Mouse (Mus musculus): Measurements from ENCODE around the gene Pgap1. TPM values are rescaled to one million over a fixed set of nuclear protein-coding genes. Genes with fewer than 3 reads are reported as not detected.

The Pgap1 gene
- 1 to 10 TPM; 4.4 to 4.6 TPM for total RNA-seq (2021)

DNA sequence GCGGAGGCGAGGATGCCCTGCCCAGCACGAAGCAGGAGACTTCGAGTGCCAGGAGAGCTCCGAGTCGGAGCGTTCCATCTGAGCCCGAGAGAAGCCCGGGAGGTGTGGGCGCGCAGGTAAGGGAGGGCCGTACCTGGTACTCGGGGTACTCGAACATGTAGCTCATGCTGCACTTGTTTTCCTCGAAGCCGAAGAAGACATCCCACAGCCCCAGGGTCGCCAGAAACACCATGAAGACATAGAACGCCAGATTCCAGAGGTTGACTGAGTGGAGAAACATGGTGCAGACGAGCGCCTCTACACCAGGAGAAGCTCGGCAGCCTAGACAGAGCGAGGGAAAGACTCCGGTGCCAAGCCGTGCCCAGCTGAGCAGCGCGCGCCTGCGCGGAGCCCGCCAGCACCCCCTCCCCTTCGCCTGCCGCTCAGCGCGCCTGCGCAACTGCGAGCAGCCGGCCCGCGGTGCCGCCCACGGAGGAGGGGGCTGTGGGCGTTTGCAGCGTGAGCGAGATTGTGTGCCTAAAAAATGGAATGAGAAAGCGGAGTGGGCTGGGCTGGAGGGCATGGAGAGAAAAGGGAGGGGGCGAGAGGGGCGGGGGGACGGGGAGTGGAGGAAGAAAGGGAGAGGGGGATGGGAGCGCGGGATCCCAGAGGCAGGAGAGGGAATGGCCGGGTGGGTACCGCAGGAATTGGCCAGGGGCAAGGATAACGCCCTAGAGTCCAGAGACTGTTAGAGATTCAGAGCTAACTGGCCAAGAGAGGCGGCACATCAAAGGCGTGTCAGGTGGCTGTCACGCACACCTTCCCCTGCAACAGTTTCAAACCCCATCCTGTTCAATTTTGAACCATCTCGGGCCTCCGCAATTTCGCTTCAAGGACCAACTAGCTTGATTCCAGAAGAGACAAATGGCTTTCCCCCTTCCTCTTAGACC is at the start of gene Pgap1:
Pgap1 (minus strand) TSS at position 384 of the 929 bp plus-strand sequence.
- intact Hi-C loops (cut with DNase I), result no loop called here
- DNase-seq (ENCODE audit: low spot score), result peak; percentile 75

DNA sequence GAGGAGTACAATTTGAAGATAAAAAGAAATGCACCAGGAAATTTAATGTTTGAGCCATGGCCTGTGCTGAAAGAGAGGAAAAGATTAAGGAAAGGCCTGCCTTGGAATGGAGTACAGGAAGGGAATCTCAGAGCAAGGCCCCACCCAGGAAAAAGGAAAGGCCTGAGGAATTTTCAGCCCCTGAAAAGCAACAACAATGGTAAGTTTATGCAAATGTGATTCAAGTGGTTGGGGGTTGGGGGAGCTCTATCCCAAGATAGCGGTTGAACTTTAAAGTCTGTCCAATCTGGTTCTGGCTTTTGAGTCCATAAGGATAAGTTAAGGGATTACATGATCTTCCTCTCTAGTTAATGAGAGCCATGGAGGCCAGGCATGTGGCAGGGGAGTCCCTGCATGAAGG is 49.5 kb upstream of the Pgap1 start:
- intact Hi-C loops (cut with DNase I), result no loop called here
- DNase-seq (ENCODE audit: low spot score), result no peak

DNA sequence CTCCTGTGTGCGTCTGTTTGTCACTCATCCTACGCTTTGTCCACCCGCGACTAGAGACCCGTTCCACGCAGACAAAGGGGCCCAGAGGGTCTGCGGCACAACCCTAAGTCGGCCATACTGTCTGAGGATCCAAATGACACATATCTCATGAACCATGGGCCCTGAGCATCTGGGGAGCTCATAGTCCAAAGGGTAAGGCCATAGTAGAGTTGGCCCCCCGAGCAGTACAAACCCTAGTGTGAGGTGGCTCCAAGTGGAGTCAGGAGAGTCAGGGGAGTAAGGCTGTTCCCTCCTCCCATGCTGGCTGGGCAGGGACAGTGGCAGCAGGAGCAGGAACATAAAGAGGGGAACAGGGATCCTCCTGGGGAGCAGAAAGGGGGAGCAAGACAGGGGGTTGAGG is 44.2 kb upstream of the Pgap1 start:
- intact Hi-C loops (cut with DNase I), result no loop called here
- DNase-seq (ENCODE audit: low spot score), result no peak

DNA sequence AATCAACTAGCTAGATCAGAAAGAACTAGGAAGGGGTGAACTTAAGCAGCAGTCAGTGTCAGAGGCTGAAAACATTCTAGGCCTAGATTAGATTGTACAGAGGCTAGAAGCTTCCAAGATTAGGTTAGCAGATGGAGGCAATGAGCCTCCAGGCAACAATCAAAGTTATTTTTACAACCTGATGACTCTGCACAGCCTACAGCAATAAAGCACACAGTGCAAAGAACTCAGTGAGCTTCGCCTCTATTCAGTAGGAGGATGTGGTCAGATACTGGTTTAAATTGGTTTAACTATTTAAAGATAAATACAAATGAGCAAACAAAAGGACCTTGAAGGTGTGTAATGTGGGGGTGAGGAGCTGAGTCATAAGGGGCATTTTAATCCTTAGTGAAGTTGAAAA is 42.8 kb upstream of the Pgap1 start:
- intact Hi-C loops (cut with DNase I), result no loop called here
- DNase-seq (ENCODE audit: low spot score), result no peak

DNA sequence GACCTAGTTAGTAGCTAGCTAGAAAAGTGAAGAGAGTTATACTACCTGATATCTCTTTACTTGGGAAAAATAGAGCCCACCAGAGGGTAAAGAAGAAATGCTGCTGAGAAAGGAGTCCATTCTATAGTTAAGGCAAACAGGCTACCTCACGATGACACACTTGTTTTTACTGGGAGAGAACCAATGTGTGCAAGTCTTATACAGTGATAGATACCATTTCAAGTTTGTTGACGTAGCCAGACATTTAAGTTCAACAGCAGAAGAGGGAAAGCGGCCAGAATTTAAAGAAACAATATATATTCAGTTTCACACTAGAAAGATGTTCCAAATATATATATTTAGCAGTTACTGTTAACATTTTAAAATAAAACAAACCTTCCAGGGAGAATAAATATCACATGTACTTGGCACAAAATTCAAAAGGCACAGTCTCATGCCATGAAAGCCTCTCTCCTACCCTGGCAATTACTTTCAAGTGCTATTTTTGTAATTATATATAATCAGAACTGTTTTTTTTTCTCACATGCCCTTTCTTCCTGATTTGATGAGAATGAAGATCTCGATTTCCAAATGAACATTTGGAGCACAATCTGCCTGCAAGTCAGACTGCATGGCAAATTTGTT is 40.2 kb upstream of the Pgap1 start:
- intact Hi-C loops (cut with DNase I), result no loop called here
- no peak for DNase-seq (ENCODE audit: low spot score)

DNA sequence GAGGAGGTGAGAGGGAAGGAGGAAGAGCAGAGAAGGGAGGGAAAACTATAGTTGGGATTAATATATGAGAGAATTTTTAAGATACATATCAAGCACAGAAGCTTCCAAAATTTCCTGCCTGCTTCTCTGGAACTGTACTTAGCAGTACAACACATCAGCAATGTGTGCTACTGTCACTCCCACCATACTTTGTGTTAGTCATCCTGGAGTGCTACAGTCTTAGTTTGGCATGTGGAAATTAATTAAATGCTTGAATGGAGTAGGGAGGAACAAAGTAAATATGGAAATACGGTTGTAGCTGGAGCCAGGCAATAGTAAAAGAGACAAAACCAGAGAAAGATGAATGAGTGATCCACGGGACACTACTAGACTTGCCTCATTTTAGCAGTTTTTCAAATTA is 38.7 kb upstream of the Pgap1 start:
- intact Hi-C loops (cut with DNase I), result no loop called here

DNA sequence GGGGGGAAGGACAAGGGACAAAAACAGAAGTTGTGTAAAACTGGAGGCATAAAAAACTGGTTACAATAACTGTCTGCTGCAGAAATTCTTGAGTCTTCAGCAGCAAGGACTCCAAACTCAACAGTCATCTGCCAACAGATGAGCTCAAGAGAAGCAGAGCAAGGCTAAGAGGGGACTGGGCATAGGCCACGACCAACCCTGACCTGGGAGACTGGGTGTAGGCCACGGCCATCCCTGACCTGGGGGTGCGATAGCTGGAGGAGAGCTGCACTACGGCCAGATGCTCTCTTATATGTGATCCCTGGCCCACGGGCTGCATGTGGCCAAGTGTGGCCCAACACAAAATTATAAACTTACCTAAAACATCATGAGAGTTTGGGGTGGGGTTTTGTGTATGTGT is 29.6 kb upstream of the Pgap1 start:
- intact Hi-C loops (cut with DNase I), result no loop called here
- no peak for DNase-seq (ENCODE audit: low spot score)

More for the DNA sequence above, 38.7 kb upstream of the Pgap1 start:
- DNase-seq (ENCODE audit: low spot score), result no peak

DNA sequence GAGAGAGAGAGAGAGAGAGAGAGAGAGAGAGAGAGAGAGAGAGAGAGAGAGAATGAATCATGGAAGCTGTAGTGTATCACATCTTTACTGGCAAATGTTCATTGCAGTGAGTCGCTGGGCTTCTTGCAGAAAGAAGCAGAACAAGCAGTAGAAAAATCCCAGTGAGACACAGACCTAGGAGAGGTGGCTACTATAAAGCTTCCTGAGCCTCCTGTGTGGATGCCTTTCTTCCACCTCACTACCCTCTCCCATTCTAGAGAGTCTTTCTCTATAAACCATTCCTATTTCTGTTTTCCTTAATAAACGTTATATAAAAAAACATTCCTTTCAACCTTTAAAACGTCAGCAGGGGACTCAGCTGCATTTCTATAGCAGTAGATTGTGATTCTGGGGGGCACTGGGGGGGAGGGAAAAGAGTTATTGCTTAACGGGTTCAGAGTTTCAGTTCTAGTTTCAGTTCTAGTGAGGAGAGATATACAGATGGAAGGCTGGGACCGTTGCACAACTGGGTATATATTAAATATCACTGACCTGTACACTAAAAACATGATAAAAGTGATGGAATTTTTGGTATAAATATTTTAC is 28.6 kb upstream of the Pgap1 start:
- intact Hi-C loops (cut with DNase I), result no loop called here
- no peak for DNase-seq (ENCODE audit: low spot score)

DNA sequence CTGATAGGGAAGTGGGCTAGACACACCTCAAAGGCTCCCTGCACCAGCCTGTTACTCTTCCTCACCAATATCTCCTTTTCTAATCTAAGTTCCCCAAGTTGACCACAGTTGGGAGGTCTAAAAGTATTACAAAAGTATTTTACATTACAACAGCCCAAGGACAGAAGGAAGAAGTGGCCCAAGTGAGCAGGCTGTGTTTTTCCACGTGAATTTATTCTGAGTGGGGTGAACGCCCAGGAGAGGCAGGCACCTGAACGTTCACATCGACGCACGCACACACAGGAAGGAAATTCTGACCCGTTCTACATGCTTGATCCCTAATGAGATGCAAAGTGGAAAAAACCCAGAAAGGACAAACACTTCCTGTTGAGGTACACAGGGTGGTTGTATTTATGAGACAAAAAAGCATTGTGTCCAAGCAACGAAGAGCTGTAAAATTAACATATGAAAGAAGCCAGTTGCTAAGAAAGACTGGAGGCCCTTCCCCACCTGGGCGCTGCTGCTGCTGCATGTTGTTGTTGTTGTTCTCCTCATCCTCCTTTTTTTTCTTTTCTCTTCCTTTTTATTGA is 27.9 kb upstream of the Pgap1 start:
- DNase-seq (ENCODE audit: low spot score), result no peak
- intact Hi-C loops (cut with DNase I), result no loop called here

DNA sequence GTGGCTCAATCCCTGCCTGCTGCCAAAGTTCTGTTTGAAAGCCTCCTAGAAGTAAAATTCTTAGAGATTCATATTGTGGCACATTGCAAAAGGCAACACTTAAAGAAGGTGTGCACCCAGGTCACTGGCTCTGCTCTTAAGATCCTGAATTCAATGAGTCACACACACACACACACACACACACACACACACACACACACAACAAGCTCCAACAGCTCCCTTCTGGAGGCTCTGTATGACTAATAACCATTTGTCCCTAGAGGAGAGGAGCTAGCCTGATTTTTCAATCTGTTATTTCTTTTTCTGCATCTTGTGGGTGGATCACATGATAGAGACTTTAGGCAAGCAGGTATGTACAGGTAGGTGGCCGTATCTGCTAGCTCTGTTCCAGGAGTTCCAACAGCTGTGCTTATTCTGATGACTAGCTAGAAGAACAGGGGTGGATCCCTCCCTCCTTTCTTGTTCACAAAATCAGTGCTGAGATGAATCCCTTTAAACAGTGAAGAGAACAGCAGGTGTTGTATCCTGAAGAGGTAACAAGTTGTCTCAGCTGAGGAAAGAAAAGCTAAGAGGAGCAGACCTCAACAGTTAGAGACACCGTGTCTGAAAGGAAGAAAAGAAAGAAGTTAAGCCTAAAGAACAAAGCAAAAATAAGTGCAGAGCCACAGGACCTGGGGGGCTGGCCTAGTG is 27.2 kb upstream of the Pgap1 start:
- intact Hi-C loops (cut with DNase I), result no loop called here
- DNase-seq (ENCODE audit: low spot score), result no peak

DNA sequence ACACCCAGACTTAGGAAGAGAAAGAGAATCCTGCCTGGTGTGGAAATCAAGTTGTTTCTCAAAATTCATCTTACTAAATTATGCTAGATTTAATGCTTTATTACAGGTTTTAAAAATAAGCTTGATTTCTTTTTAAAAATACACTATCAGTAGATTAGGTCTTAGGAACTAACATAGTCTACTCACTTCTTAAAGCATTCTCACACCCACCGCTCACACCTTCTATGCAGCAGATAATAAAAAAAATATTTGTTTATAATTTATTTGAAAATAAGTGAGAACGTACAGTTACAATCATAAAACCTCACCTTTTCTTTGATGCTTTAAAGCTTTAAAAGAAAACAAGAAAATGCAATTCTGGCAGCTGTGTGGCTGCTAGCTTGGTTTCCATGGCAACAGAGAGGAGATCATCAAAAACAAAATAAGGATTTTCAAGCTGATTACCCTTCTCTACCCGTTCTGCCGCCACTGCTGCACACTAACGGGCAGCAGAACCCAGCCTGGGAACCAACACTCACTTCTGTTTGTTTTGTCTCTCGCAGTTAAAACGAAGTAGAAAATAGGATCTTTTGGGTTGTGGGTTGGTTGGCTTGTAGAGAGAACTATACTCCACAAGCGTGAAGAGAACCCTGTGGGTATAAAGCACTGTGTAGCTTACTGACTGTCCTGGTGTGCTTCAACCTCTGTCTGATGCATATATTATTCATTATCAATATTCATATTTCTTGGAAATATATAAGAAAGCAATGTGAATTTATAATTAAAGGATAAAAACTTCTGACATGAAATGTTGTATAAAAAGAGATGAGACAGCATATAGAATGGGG is 21.1 kb upstream of the Pgap1 start:
- intact Hi-C loops (cut with DNase I), result no loop called here
- no peak for DNase-seq (ENCODE audit: low spot score)

DNA sequence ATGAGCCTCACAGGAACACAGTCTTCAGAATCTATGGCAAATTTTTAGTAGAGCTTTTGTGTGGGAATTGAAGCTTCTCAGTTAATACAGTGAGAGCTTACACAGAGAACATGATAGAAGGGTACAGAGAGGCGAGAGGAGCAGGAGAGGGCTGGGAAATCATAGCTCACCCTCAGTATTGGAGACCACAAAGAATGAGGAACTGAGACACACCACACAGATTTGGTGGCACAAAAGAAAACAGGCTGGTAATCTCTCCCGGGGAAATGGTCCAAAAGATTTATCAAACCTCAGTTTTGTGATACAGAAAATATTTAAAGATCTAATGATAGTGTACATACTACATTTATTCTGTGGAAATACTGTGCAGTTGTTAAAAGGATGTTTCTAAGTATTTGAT is 11.6 kb upstream of the Pgap1 start:
- DNase-seq (ENCODE audit: low spot score), result no peak
- intact Hi-C loops (cut with DNase I), result no loop called here

DNA sequence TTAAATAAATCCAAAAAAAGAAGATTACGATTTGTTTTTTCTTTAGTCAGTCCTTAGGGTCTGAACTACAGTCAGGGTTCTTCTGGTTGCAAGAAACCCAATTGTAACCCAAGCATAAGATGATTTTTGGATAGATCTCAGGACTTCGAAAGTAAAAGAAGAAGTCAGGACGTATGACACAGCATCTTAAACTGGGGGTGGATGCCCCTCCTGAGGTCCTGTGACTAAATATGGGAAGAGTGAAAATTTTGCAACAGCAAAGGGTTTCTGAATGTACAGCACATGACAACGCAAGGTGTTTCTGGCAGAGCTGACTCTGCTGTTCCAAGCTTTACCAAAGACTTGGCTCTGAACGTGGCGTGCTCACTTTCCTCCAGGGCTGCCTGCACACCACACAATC is 6.4 kb upstream of the Pgap1 start:
- no peak for DNase-seq (ENCODE audit: low spot score)
- intact Hi-C loops (cut with DNase I), result no loop called here

DNA sequence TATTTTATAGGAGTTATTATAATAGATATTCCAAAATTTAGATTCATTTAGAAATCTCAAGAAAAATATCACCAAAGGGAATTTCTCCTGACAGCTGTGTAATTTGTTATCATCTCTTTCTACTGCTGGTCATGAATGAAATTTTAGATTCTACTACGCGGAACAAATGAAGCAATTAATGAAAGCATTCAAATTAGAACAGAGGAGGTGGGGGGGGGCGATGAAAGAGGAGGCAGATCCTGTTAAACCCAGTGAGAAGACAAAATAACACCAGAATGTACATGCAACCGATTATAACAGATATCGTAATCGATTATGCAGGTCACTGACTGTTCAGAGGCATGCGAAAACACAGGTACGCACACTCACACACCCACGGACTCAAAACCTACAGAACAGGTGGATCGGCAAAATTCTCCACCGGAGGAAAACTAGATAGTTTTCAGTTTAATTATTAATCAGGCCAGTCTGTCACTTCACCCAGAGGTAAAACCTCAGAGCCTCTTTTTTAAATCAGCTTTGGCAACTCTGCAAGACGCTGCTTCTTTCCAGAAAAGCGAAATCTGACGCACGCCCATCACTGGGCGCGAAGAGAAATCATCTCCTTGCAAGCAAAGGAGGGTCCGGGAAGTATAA is 780 bp downstream of the Pgap1 start:
- no peak for DNase-seq (ENCODE audit: low spot score)
- intact Hi-C loops (cut with DNase I), result no loop called here

DNA sequence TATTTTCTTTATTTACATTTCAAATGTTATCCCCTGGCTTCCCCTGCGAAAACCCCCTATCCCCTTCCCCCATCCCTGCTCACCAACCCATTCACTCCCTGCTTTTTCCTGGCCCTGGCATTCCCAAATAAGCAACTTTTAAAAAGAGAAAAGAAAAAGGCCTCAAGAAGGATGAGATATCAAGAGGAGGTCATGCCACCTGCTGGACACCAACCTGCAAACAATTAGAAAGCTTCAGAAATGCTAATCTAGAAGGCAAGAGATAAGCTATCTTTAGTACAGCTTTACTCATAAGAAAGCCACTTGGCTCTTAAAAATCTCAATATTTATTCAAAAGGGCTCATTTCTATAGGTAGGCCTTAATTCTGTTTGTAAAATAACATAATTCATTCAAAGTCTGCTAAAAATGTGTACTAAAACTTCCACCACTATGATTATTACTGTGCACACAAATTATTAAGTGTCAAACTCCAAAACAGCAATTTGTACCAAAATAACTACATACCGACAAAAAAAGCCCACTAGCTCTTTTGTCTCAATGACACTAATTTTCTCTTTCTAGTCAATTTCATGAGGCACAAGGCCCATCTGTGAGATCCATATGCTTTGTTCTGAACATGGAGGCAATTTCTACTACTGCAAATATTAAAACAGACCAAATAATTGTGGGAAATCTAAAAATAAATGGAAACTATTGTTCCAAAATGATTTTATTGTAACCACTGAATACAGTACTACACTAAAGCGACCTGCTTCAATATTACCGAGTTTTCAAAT is 1.9 kb downstream of the Pgap1 start:
- intact Hi-C loops (cut with DNase I), result no loop called here
- no peak for DNase-seq (ENCODE audit: low spot score)

DNA sequence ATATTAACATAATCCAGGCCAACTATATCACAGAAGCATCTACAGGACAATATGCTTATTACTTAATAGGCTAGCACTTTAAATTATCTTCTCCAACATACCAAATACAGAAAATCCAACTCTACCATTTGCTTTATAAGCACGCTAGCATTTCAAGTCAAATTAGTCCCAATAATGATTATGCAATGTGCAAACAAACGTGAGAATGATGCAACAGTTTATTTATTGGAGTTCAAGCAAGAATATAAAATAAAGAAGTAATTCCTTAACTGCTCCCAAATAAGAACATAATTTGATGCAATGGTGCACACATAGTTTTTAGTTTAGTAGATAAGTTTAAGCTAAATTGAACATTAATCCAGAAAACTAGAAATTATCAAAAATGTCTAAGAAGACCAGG is 4.9 kb downstream of the Pgap1 start:
- intact Hi-C loops (cut with DNase I), result no loop called here
- DNase-seq (ENCODE audit: low spot score), result no peak

DNA sequence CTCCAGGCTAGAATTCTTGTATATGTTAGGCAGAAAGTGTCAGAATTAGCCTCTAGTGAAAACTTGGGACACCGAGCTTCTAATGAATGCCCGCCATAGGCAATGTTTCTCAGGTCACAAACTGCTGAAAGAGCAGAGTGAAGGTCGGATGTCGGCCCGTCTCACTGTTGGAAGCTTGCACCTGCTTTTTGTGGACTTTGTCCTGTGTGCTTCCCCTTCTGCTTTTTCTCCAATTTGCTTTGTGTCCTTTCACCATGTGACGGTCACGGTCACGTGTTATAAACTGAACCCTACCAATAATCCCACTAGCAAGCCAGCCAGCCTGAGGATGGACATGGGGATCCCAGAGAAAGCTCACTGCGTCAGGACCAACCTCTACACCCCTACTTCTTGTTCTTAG is 12.3 kb downstream of the Pgap1 start:
- intact Hi-C loops (cut with DNase I), result no loop called here
- DNase-seq (ENCODE audit: low spot score), result no peak

DNA sequence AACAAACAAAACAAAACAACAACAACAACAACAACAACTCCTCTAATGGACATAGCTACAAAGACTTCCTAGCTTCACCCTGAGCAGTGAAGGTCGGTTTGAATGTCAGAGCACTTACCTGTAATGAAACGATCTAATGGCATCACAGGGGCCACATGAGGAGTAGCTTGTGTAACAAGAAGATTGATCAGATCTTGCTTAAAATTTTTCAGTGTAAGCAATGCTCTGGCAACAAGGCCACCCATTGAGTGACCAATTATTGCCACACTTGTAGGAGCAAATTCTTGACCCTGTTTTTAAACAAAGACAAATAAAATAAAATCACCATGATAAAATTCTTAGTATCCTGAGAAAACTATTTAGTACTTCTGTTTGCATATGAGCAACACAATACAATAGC is 14.6 kb downstream of the Pgap1 start:
- intact Hi-C loops (cut with DNase I), result no loop called here
- DNase-seq (ENCODE audit: low spot score), result no peak
